Mouse (Mus musculus): Measurements from ENCODE around the gene Lrrc32. TPM values are rescaled to one million over a fixed set of nuclear protein-coding genes. Genes with fewer than 3 reads are reported as not detected.

Lrrc32 gene
- polyA plus RNA-seq (2012; ENCODE audit: low replicate concordance): 2.4 and 3.3 TPM in 2 replicates

DNA sequence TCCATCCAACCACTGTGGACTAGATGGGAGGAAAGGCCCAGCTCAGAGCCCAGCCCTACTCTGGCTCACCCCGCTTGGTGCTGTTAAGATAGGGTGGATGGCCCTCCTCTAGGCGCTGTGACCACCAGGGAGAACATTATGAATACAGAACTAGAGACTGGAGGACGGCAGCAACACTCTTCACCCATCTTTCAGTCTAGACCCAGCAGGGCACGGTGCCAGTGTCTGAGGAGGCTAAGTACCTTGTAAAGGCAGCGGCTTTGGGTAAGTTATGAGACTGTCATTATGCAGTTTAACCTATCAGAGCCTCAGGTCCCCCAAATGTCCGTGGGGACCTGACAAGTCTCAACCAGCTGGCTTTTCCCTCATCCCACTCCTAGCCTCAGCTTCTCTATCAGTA, at the start of gene Lrrc32:
Gene Lrrc32 (plus strand): TSS at position 153 of the 400 bp plus-strand sequence.

DNA sequence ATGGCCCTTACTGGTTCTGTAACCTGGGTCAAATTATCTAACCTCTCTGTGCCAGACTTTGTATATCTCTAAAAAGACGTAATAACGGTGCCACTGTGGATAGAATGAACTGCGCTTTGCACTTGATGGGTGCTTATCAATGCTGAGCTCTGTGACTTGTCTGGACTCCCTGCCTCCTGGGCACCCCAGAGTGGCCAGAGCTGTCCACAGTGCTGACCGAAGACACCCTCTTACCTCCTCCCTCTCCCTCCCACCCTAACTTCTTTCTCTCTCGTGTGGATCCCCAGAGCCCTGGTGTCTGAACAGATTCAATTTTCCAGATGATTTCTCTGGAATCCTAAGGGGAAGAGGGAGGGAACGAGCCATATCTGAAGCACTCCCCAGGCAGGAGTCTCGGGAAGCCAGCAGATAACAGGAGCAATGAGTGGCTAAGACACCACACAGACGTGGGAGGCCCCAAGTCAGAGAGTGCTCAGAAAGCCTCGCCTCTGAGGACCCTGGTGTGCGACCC, 49.1 kb upstream of the Lrrc32 start, which contains the start of gene Gucy2d:
Gene Gucy2d (plus strand): TSS at position 461 of the 511 bp plus-strand sequence.

Other genes with a start within 250 kb of the Lrrc32 start
- 2.6 and 10.4 TPM in 2 replicates for gene Acer3, start 168.1 kb upstream of the Lrrc32 start, polyA plus RNA-seq (2012; ENCODE audit: low replicate concordance)
- 1.6 and 2.4 TPM in 2 replicates for gene Tsku, start 128.0 kb upstream of the Lrrc32 start, polyA plus RNA-seq (2012; ENCODE audit: low replicate concordance)
- gene Gucy2d, start 48.9 kb upstream of the Lrrc32 start, polyA plus RNA-seq (2012; ENCODE audit: low replicate concordance): 0.03 TPM in 1 of 2 replicates, not detected in the other
- 2.9 and 6.0 TPM in 2 replicates for gene Emsy, start 167.5 kb downstream of the Lrrc32 start, polyA plus RNA-seq (2012; ENCODE audit: low replicate concordance)
- gene Thap12, start 213.8 kb downstream of the Lrrc32 start, polyA plus RNA-seq (2012; ENCODE audit: low replicate concordance): 17.4 and 40.9 TPM in 2 replicates